Comparison of ENCODE assay signal across 15 mouse cellular contexts in genomic region chr2:109697151-109697550, GRCm38 (mm10). TPM values are rescaled to one million over a fixed set of nuclear protein-coding genes. Genes with fewer than 3 reads are reported as not detected.
DNase-seq lines count a peak whose midpoint lies in the region; ATAC-seq lines count a peak whose summit lies in the region.
"Had no signal": no experiment of that assay in that cellular context is flagged by ENCODE, and none has a peak within 500 bp of the region (broad histone marks: within the 10 kb centered on the region; RNA-seq: fewer than 3 reads in every experiment).

No protein-coding gene starts in this region.

- H3K27ac ChIP-seq in embryonic facial prominence, embryonic 10.5 days (replicated peaks), result no peak overlapping the region
- no peak overlapping the region for H3K27ac ChIP-seq in forebrain, embryonic 16.5 days (ENCODE audit: low read length)
- H3K27ac ChIP-seq in midbrain, embryonic 13.5 days, result no peak overlapping the region

- 9% methylated on average over 4 of the region's 4 CpGs for WGBS in embryonic facial prominence, embryonic 10.5 days
- WGBS in forebrain, embryonic 16.5 days, result 0% methylated on average over 4 of the region's 4 CpGs
- 4% methylated on average over 4 of the region's 4 CpGs for WGBS in midbrain, embryonic 13.5 days

- H3K4me2 ChIP-seq in forebrain, embryonic 16.5 days (ENCODE audit: low read length), result no peak overlapping the region
- peak overlapping the region; percentile 22; the same call in 1 of the 2 replicates for H3K4me2 ChIP-seq in midbrain, embryonic 13.5 days (replicated peaks)

- no peak overlapping the region for H3K9ac ChIP-seq in forebrain, embryonic 16.5 days (replicated peaks; ENCODE audit: low read depth, low read length)
- H3K9ac ChIP-seq in midbrain, embryonic 13.5 days (replicated peaks), result no peak overlapping the region

- ATAC-seq in forebrain, embryonic 16.5 days, result peak; percentile 24
- no peak for ATAC-seq in midbrain, embryonic 13.5 days
- ATAC-seq: inflammation-experienced regulatory T-cells, adult 6 months; Patski had no signal

- H3K4me3 ChIP-seq in embryonic facial prominence, embryonic 10.5 days, result peak overlapping the region; percentile 13; the same call in 1 of the 2 replicates
- H3K4me3 ChIP-seq in forebrain, embryonic 16.5 days (replicated peaks; ENCODE audit: low read length), result no peak overlapping the region
- H3K4me3 ChIP-seq in midbrain, embryonic 13.5 days (replicated peaks), result no peak overlapping the region
- H3K4me3 ChIP-seq: myocyte had no signal

- DNase-seq in Muller cell, postnatal 12 days (ENCODE audit: inconsistent ontology term), result peak; percentile 78
- no peak for DNase-seq in embryonic facial prominence, embryonic 10.5 days (ENCODE audit: low spot score)
- no peak for DNase-seq in left cerebral cortex, adult 9 months (ENCODE audit: low spot score in 2 of 2)
- no peak for DNase-seq in B cell, adult 2 months
- no peak for DNase-seq in spleen, adult 18-20 months
- DNase-seq: cerebellum, adult 18-20 months; layer of hippocampus, adult 9-11 months; lung, postnatal 4 days; right cerebral cortex, postnatal 4 days had no signal

- no peaks in the 10 kb centered on the region for H3K9me3 ChIP-seq in embryonic facial prominence, embryonic 10.5 days
- H3K9me3 ChIP-seq in forebrain, embryonic 16.5 days (ENCODE audit: control insufficient read depth, low read length), result no peaks in the 10 kb centered on the region
- no peaks in the 10 kb centered on the region for H3K9me3 ChIP-seq in midbrain, embryonic 13.5 days

- peaks cover 44% of the 10 kb centered on the region for H3K4me1 ChIP-seq in embryonic facial prominence, embryonic 10.5 days
- peaks cover 31% of the 10 kb centered on the region for H3K4me1 ChIP-seq in forebrain, embryonic 16.5 days (replicated peaks; ENCODE audit: control insufficient read depth, insufficient read depth, low read length)
- H3K4me1 ChIP-seq in midbrain, embryonic 13.5 days (replicated peaks), result peaks cover 28% of the 10 kb centered on the region

- no peaks in the 10 kb centered on the region for H3K36me3 ChIP-seq in embryonic facial prominence, embryonic 10.5 days (replicated peaks)
- no peaks in the 10 kb centered on the region for H3K36me3 ChIP-seq in forebrain, embryonic 16.5 days (ENCODE audit: control insufficient read depth, insufficient read depth)
- no peaks in the 10 kb centered on the region for H3K36me3 ChIP-seq in midbrain, embryonic 13.5 days

- H3K27me3 ChIP-seq in embryonic facial prominence, embryonic 10.5 days (replicated peaks; ENCODE audit: low read depth, poor library complexity, severe bottlenecking), result peaks cover 45% of the 10 kb centered on the region
- peaks cover 49% of the 10 kb centered on the region for H3K27me3 ChIP-seq in forebrain, embryonic 16.5 days (replicated peaks; ENCODE audit: control insufficient read depth, insufficient read depth, low read length)
- peaks cover 18% of the 10 kb centered on the region for H3K27me3 ChIP-seq in midbrain, embryonic 13.5 days
- H3K27me3 ChIP-seq: CH12.LX, Patski had no signal

RNA-seq across cellular contexts. Expression of gene Bdnf, which starts 22.7 kb away (rescaled TPM):
- 3.0 and 3.4 TPM in 2 replicates for polyA plus RNA-seq in embryonic facial prominence, embryonic 10.5 days (2016; fragmentation: Nextera tagmentation; extraction: Ambion mirVana)
- polyA plus RNA-seq in forebrain, embryonic 16.5 days (2015; fragmentation: Nextera tagmentation; extraction: Ambion mirVana), result 2.2 and 3.0 TPM in 2 replicates
- 2.8 and 3.7 TPM in 2 replicates for polyA plus RNA-seq in midbrain, embryonic 13.5 days (2015; fragmentation: Nextera tagmentation; extraction: Ambion mirVana)
- polyA plus RNA-seq: inflammation-experienced regulatory T-cells, adult 6 months had no signal
